Mouse (Mus musculus): ENCODE results near the gene Abcg1.

The Abcg1 gene

GRCm38 (mm10) chr17:31082296-31083078 lies 25.0 kb downstream of the Abcg1 start:
- no peak for DNase-seq

- DNase-seq, result no peak
Measured at GRCm38 (mm10) chr17:31085519-31085918, 28.0 kb downstream of the Abcg1 start.

- DNase-seq, result no peak
Measured at GRCm38 (mm10) chr17:31086196-31086595, 28.7 kb downstream of the Abcg1 start.

GRCm38 (mm10) chr17:31088711-31089110 lies 31.2 kb downstream of the Abcg1 start:
- DNase-seq, result peak; percentile 54

- peak; percentile 60 for DNase-seq
Measured at GRCm38 (mm10) chr17:31089848-31090247, 32.4 kb downstream of the Abcg1 start.

- no peak for DNase-seq
Measured at GRCm38 (mm10) chr17:31091023-31091735, 33.7 kb downstream of the Abcg1 start.

GRCm38 (mm10) chr17:31094781-31095180 lies 37.3 kb downstream of the Abcg1 start:
- no peak for DNase-seq

- DNase-seq, result no peak
Measured at GRCm38 (mm10) chr17:31095570-31095969, 38.1 kb downstream of the Abcg1 start.

- DNase-seq, result no peak
Measured at GRCm38 (mm10) chr17:31096893-31097292, 39.4 kb downstream of the Abcg1 start.

GRCm38 (mm10) chr17:31098788-31099187 lies 41.3 kb downstream of the Abcg1 start:
- DNase-seq, result no peak

- no peak for DNase-seq
Measured at GRCm38 (mm10) chr17:31103007-31103570, 45.6 kb downstream of the Abcg1 start.

- DNase-seq, result no peak
Measured at GRCm38 (mm10) chr17:31103823-31104222, 46.3 kb downstream of the Abcg1 start.

- DNase-seq, result peak; percentile 37
Measured at GRCm38 (mm10) chr17:31108388-31108787, 50.9 kb downstream of the Abcg1 start.

GRCm38 (mm10) chr17:31113191-31113856 lies 55.8 kb downstream of the Abcg1 start:
- no peak for DNase-seq

GRCm38 (mm10) chr17:31116063-31116462 lies 58.6 kb downstream of the Abcg1 start:
- DNase-seq, result no peak

- no peak for DNase-seq
Measured at GRCm38 (mm10) chr17:31117946-31118345, 60.5 kb downstream of the Abcg1 start.

- peak; percentile 83 for DNase-seq
Measured at GRCm38 (mm10) chr17:31119429-31119828, 62.0 kb downstream of the Abcg1 start.

- DNase-seq, result peak; percentile 46
Measured at GRCm38 (mm10) chr17:31121975-31122374, 64.5 kb downstream of the Abcg1 start.

- no peak for DNase-seq
Measured at GRCm38 (mm10) chr17:31125548-31126266, 68.2 kb downstream of the Abcg1 start.

- no peak for DNase-seq
Measured at GRCm38 (mm10) chr17:31128708-31129318, 71.3 kb downstream of the Abcg1 start.

- DNase-seq, result no peak
Measured at GRCm38 (mm10) chr17:31129452-31129851, 72.0 kb downstream of the Abcg1 start, which contains the start of gene Tff3. TSS of gene Tff3 (minus strand) at chr17:31129646.

GRCm38 (mm10) chr17:31131269-31131821 lies 73.9 kb downstream of the Abcg1 start:
- DNase-seq, result no peak

Data from lung, postnatal 10 days (tissue).